Mouse (Mus musculus): ENCODE measurements around the gene Catsperz. TPM values are rescaled to one million over a fixed set of nuclear protein-coding genes. Genes with fewer than 3 reads are reported as not detected.

The Catsperz gene
- total RNA-seq (2022): not detected

DNA sequence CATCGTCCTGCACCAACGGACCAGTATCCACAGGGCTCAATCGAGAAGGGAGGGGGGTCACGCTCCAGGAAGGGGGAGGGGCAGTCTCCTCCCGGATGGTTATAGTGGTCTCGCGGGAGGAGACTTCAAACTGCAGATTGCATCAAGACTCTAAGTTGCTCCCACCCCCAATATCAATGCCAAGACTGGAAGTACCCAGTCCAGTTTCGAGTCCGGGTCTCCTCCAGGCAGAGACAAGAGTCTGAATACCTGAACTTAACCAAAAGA lies at the start of gene Catsperz:
TSS of gene Catsperz (minus strand) at position 74 of the 267 bp plus-strand sequence.
- DNase-seq: no peak

DNA sequence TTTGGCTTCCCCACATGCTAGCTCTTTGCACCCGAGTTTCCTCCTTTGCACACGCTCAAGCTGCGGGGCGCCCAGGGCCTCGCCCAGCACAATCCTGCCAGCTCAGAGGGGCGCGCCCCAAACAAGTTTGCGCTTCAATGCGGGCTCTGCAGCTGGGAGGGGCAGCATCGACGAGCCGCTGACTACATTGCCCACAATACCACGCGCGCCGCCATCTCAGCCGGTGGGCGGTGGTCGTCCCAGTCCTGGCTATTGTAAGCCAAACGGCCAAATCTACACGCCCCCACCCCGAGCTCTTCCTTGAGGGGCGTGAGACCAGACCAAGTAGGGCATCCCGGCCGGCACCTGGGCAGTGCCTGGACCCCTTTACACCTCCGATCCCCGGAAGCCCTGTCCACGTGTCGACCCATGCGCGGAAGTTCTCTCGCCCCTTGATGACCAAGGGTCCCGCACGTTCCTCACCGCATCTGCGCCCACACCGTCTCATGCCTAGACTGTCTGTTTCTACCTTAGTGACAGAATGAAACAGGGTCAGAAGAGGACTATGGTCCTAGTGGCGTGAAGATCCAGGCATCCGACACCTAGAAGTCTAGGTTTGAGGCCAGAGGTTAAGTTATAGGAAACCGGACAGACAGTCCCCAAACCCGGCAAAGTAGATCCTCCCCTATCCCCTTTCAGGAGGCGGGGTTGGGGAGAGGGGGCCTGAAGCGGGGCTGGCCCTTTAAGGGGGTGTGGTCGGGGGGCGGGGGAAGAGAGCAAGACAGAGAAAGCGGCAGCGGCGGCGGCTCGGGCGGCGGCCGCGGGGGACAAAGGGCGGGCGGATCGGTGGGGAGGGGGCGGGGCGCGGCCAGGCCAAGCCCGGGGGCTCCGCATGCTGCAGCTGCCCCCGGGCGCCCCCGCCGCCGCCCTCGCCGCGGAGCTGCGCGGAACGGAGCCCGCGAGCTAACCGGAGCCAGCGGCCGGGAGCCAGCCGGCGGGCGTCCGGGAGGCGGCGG lies 49.3 kb upstream of the Catsperz start, which contains the start of gene Ppp1r14b:
TSS of gene Ppp1r14b (plus strand) at position 758 of the 995 bp plus-strand sequence.
- DNase-seq: peak; percentile 77

DNA sequence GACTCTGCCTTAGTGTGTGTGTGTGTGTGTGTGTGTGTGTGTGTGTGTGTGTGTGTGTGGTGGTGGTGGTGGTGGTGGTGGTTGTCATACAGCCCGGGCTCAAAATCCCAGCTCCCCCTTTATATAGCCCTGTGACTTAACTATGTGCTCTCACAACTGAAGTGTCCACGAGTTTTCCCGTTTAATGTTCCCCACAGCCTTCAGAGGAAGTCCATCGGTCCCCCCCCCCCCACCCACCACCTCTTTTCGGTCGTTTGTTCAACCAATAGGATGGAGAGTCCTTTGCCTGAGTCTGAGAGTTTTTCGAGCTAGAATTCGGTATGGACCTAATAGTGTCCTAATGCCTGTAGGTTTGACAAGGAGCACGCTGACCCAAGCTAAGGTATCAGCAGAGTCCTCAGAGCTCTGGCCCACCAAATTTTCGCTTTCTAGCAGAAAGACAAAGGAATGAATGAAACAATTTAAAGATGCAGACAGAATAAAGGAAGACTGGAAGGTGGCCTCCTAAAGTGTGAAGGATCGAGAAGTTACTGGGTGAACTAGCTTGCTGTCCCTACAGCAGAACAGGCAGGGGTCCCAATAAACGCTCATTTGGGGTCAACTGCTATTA lies 48.5 kb upstream of the Catsperz start:
- no peak for DNase-seq

DNA sequence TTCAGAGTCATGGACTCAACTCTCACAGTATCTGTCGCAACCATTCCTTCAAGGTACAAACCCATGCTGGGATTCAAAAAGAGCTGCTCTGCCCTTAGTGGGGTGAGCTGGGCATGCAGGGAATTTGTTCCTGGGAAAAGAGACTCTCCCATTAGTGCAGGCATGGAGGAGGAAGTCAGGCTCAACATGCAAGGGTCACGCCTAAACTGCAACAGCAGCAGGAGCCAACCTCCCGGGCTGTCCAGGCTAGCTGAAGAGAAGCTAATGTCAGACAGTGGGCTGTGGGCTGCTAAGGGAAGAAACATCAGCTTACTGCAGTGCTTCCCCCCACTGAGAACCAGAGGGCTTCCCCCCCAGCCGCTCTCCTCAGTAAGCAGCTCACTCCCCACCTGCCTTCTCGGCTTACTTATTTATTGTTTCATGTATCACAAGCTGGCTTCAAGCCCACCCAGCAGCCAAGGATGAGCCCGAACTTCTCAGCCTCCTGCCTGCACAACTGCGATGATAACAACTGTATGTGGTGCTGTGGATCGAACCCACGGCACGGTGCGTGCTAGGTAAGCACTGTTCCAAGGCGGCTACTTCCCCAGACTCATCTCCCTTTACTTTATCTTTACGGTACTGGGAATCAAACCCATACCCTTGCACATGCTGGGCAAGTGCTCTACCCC lies 47.2 kb upstream of the Catsperz start:
- no peak for DNase-seq

DNA sequence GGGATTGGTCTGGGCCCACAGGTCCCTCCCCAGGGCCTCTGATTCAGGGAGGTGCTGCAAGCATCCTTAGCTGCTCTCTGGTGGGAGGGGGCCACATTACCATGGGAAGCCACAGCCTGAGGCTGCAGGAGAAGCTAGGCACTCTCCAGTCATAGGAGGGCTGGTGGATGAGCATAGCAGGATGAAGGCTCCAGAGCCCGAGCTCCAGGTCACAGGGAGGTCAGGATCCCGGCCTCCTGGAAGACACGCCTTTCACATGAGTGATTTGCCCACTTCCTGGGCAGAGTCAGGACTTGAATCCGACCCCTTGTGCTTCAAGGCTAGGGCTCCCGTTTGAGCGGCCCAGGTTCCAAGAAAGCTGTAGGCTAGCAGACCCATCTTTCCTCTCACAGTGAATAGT lies 46.5 kb upstream of the Catsperz start:
- no peak for DNase-seq

DNA sequence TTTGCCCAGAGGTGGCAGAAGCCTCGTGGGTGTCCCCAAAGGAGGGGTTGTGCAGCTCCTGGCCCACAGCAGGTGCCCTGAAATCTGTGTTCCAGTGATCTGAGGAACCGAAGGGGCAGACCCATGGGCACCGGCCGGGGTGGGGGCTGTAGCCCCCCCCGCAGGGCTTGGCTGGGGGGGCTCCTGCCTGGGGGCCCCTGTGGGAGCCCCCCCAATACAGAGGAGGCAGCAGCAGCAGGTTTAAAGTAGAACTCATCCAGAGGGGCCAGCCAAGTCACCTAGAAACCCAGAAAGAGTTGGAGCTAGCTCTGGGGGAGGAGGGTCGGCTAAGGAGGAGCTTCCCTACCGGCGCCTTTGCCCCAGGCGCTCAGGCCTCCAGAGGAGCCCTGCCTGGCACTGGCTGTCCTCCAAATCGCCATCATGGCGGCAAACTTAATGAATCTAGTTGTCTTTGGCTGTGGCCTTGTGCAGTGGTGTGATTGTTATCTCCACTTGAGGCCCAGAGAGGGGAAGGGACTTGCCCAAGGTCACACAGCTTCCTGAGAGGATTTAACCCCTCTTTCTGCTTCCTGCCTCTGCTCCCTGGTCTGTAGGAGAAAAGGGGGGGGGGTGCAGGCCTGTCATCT lies 45.4 kb upstream of the Catsperz start:
- DNase-seq: no peak

DNA sequence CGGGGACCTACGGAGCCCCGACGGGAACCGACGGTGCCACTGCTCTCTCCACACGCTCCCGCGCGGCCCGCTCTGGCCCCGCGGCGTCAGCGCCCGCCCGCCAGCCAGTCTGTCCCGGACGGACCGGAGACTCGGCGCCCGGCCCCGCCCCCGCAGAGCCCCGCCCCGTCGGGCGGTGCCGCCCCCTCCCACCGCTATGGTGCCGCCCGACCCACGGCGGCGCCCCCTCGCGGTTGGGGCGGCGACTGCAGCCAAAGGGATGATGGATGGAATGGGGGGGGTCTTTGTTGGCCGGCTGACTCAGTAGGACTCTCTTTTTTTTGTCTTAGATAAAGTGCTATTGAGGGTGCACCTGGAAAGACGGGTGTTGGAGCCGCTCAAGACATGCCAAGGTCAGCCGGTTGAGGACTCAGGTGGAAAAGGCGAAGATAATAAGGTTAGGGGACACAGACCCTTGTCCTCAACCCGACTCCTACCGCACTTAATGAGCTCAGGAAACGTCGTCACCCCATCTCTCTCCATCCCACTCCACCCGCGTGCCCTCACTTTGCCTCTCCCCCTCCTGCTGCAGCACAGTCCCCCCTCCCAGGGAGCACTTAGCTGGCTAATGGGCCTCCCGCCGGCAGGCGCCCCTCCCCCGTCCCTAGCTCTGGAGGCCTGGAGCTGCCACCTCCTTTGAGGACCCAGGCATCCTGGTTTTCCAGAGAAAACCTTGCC lies 44.6 kb upstream of the Catsperz start:
- no peak for DNase-seq

DNA sequence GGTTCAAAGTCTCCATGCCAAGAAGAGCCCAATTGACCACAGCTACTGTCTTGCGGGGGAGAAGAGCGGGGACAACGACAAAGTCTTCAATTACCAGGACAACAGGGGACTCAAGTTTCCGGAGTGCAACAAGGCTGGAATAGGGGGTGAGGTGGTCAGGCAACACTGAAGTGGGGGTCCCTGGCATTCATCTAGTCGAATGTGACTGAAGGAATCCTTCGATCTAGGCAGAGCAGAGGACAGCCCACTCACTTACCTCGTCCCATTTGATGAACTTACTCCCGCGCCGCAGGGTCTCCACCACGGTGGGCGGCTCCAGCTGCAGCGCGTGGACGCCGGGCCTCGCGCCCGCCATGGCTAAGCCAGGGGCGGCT lies 44.1 kb upstream of the Catsperz start:
- no peak for DNase-seq

DNA sequence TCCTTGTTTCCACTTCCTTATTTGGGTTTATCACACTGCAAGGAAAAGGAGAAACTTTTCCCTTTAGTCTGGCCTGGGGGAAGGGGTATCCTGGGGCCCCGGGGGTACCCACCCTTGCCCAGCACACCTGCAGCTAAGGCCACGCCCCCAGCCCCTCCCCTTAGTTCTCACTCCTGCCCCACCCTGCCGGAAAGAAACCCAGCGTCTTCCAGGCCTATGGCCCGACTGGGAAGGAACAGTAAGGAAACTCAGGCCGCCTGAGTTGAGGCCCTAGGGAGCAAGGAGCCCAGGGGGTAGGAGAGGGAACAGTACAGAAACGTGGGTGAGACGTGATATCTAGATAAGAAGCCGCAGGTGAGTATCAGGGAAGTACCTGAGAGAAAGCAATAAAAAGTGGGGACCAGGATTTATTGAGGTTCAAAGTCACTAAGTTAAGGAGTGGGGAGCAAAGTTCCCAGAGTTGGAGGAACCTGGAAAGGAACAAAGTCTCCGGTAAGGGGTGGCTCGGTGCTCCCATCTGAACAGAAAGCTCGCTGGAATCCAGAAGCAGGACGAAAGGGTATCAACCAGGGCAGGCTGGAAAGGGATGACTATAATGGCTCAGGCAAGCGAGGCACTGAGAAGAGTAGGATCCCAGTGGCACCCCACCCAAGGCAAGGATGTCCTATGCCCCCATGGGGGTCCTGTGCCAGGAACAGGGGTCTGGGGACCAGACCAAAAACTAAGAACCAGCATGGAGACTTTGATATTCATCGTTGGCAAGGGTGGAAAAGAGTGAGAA lies 43.5 kb upstream of the Catsperz start:
- no peak for DNase-seq

DNA sequence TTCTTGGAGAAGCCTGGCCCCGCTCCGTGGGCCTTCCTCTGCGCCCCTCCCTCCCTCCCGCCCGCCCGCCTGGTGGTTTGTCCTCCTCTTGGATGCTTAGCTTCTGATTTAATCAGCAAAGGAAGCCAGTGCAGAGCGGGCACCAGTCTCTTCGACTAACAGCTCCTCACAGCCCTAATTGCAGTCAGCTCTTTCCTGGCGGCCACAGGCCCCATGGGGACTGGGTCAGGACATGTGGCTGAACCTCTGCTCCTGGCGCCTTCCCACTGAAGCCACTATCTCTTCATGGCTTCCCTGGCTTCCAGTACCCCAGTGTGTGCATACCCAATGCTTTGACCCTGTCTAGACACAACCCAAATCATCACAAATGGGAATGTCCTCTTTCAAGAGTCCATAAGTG lies 31.3 kb upstream of the Catsperz start:
- no peak for DNase-seq

DNA sequence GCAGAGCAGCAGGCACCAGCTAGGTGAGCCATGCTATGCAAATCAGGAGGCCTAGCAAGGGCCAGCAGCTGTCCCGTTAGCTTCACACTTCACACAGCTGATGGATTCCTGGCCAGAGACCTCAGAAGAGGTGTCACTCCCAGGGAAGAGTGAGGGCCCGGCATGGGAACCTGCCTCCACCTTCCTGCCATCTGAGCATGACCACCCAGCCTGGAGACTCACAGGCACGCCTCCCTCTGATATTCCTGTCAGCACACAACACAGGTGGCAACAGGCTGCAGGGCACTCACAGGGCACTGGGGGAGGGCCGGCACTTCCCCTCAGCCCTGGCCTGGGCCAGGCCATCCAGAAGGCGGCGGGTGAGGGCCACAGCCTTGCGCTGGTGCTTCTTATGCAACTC lies 30.2 kb upstream of the Catsperz start:
- DNase-seq: no peak

DNA sequence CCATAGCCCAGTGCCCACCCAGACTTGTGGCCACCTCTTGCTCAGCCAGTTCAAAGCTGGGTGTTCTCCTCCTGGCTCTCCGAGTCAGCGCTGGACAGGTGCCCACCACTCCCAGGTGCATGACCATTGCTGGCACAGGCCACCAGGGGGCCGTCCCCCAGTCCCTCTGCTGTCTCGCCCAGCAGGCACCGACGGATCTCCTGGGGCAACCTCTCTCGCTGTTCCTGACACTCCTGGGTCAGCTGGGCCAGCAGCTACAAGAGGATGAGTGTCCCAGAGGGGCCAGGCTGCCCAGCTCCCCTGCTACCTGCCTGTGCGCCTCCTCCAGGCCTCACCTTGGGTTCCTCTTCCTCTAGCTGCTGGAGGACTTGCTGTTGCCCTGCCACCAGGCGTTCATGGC lies 28.9 kb upstream of the Catsperz start:
- no peak for DNase-seq

DNA sequence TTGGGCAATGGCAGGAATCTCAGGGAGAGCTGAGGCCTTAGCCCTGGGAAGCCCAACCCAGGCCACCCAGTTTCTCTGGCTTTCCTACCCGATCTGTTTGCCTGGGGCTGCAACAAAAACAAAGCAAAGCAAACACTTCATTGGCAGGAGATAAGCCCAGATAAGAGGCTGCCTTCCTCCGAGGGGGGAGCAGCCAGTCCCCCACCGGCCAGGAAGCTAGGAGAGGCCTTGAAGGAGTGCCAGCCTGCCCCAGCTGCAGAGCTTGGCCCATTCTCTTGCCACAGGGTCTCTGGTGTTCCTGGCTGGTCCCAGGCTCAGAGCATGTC lies 27.5 kb upstream of the Catsperz start:
- DNase-seq: peak; percentile 82

DNA sequence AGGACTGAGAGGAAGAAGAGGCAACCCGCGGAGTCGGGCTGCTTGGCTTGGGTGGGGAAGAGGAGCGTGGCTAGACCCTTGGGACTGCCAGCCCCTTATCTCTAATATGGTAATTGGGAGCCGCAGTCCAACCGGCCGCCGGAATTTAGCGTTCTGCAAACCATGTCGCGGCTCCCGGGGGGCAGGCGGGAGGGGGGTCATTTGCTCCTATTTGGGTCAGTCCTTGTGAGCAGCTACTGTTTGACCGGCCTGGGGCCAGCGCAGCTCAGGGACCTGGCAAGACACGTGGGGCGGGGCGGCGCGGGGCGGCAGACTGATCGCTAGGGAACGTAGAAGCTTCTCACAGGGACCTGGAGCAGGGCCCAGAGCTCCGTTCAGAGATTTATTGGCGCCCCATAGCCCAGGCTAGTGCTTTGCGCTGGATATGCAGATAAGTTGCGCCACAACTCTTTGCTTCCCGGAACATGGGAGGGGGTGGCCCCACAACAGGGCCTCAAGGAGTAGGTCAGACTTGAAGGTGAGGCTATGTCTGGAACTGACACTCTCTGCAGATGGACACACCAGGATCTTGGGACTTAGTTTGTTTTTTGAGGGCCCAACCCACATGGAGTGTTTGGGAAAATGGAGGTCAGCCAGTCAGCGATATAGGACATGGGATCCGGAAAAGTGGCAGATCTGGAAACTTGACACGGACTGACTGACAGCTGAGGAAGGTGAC lies 27.0 kb upstream of the Catsperz start:
- peak; percentile 91 for DNase-seq

DNA sequence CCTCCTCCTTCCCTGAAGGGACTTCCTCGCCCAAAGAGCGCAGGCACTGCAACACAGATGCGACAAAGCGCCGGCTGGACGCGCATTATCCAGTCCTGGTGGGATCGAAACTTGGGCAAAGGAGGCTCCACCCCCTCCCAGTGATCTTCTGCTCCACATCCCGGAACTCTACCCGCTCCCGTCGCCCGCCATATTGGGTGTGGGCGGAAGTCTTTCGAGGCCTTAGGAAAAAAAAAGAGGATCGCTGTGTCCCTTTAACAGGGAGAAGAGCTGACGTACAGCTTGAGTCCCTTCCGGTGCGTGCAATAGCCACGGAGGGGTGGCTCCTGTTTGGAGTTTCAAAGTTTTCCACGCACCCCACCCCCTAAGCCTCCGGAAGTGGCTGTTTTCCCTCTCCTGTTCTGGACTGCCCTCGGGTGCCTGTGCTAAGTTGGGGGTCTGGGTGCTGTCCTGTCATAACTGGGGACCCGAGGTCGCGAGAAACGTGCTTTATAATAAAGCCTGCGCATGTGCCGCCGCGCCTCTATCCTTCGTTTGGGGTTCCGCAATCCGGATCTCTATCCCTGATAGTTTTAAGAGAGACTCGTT lies 26.3 kb upstream of the Catsperz start:
- DNase-seq: peak; percentile 98

DNA sequence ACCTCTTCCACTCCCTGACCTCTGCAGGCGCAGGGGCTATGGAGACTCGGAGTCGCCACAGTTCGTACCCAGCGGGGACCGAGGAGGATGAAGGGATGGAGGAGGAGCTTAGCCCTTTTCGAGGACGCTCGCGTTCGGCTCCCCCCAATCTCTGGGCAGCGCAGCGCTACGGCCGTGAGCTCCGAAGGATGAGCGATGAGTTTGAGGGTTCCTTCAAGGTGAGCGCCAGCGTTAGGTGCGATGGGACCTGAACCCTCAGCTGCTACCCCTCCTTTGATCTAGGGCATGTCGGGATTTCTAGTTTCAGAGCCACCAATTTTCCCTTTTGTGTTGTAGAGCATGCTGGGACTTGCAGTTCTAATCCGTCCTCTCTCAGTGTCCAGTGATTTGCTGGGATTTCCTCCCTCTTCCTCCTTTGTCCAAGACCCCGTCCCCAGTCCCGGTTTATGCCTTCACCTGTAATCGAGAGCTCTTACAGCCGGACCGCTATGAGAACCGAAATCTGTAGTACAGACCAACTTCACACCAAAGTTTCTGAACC lies 25.5 kb upstream of the Catsperz start:
- DNase-seq: peak; percentile 64

DNA sequence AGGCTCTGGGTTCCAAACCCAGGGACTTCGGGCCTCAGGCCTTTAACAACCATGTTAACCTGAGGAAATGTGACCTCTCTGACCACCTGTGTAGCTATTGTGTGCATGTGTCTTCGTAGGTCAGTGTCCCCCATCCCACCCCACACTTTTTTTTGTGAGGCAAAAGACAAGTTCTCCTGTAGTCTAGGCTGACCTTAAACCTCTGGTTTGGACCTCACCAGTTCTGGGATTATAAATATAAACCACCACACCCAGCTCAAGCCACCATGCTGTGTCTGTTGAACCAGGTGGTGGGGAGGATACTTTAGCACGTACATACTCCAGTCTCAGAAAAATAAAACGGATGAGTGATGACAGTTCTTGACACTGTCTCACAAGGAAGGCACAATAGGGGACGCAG lies 24.8 kb upstream of the Catsperz start:
- DNase-seq: no peak

DNA sequence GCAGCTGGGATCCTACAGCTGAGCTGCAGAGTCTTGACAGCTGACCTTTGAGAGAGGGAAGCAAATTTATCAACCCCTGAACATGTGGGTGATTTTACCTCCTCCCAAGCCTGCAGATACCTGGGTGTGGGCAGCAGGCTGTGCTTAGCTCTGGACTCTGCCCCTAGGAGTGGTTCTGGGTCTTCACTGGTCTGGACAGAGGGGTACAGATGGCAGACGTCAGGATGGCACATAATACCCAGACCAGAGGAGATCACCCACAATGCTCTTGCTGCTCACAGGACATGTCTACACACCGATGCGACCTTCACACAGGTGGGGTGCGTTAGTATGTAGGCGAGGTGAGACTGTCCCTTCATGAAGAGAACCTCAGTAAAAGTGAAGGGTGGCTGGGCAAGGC lies 24.4 kb upstream of the Catsperz start:
- no peak for DNase-seq

DNA sequence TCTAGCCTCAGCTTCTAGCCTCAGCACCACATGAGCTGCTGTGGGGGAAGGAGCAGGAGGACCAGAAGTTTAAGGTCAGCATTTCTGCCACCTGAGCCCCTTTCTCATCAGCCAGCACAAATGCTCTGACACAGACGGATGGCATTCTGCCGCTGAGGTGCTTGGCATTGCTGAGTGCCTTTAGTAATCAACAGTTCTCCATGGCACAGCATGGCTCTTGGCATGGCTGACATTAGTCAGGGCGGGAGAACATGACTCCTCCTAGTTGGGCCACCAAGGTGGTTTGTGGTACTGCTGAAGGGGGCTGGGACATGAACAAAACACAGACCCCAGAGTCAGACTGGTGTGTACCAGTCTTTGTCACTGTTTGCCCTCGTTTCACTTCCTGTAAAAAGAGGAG lies 23.0 kb upstream of the Catsperz start:
- DNase-seq: no peak

DNA sequence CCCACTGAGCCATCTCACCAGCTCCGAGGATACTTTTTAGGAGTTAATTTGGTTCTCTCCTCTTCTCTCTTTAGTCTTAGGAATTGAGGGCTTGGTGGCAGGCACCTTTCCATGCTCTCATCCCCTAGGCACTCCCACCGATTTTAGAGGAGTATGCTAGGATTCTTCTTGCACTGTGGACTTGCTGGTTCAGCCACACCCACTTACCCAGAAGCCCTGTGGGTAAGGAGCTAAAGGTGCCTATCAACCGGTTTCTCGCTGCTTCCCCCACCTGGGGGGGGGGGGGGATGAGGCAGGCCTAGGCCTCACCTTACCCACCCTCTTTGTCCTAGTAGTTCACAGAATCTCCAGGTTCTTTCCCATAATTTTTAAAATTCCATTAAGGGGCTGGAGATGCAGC lies 22.6 kb upstream of the Catsperz start:
- DNase-seq: no peak
